Mouse (Mus musculus): ENCODE data around the gene Ccr4.

The Ccr4 gene

DNA sequence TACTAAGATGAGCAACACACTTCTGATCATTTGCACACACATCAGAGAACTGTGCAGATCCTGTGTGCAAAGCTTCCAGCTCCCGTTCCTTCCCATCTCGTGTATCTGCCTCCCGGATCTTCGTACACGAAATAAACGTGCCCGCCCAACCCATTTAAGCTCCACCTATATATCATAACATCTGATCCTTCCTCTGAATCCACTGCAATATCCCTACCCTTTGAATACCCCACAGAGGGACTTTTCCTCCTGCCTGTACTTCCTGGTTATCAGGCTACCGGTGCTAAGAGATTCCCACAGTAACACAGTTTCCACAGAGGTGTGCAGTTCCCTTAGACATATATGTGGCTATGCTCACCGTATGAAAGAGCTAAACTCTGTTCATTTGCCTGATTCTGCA, at the start of gene Ccr4:
Ccr4 (minus strand) TSS at position 101 of the 400 bp plus-strand sequence.
- no peak for DNase-seq (ENCODE audit: low read depth)

DNA sequence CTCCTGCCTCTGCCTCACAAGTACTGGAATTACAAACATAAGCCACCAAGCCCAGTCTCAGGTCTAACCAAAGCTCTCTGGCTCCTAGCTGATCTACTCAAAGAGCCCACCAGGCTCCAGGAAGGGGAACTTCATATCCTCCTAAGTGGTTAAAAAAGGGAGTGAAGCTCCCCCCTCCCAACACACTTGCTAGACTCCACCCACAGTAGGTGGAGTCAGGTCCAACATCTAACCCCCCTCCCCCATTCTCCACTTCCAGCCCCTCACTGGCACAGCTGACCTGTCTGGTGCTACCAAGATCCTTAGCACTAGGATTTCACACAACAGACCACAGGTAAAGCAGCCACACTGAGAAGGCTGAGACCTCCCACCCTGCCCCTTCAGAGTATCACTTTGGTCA, 49.1 kb upstream of the Ccr4 start:
- no peak for DNase-seq (ENCODE audit: low read depth)

DNA sequence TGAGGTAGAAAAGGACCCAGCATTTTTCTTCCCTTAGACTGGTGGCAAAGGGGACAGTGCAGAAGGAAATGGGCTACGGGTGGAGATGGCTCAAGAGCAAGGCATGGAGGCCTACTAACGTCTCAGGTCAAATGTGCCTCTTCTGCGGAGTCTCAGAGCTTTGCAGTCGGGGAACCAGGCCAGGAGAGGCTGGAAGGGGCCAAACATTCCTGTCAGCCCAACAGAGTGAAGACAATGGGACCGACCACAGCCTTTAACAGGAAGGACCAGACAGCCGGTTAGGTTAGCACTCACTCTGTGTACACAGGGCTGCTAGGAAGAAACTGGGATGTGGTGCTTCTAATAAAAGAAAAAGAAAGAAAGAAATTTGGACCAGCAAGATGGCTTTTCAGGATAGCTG, 45.3 kb upstream of the Ccr4 start:
- DNase-seq (ENCODE audit: low read depth) = no peak

DNA sequence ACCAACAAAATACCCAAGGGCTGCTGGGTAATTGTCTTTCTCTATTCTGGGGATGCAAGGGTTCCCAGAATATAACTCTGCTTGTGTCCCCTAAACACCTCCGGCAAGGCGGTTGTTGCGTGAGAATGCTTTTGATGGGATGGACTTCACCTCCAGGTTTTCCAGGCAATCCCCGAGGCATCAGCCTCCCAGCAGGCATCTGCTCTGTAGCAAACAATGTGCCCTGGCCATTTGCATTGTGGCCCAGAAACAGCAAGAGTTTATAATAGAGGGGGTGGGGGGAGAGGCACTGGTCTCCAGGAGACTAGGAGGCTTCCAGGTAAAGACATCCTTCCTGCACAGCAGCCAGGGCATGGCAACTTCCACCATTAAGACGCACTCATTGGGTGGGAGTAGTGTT, 44.4 kb upstream of the Ccr4 start:
- no peak for DNase-seq (ENCODE audit: low read depth)

DNA sequence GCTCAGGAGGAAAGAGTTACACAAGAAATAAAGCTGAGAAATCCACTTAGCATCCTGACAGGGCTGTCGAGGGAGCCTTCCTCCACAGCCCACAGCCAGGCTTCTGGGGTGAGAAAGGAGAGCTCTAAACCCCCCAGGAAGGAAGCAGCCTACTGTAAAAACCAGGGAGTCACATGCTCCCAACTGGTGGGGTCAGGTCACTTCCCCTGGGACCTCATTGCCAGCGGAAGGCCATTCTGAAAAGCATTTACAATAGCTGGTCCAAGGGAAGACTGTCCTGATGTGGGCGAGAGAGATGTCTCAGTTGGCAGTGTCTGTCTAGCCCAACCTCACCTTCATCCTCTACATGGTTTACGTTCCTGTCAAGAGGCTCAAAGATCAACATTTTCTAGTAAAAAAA, 43.8 kb upstream of the Ccr4 start:
- no peak for DNase-seq (ENCODE audit: low read depth)

DNA sequence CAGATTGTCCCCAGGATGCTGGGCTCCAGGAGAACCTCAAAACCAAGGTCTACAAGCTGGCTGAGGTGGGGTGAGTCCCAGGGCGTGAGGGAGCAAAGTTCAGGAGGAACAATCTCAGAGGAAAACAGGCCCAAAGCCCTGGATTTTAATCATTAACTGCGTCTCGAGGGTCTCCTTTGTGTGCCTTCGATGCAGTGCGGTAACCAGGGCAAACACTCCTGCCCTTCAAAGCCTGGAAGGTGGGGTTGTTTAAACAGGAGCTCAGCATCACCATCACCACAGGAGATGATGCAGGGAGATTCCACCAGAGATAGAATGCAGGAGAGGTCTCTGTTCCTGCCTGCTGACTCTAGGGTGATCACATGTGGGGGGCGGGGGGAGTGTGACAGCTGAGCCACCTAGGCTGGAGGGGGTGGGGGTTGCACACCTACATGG, 42.9 kb upstream of the Ccr4 start:
- DNase-seq (ENCODE audit: low read depth) = no peak

DNA sequence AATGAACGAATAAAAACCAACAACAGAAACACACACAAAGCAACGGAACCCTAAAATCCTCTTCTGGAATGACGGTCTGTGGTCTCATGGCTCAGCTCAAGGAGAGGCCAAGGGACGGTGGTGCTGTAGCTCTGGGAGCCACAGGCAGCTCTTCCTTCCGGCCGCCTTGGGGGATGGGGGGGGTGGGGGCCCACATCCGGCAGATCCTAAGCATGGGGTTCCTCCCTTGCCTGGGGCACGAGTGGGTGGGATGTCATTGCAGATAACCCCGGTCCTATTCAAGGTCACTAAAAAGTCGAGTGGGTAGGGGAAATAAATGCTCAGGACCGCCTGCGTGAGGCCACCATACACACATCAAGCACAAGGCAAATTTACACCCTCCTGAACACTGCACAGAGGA, 42.0 kb upstream of the Ccr4 start:
- DNase-seq (ENCODE audit: low read depth) = no peak

DNA sequence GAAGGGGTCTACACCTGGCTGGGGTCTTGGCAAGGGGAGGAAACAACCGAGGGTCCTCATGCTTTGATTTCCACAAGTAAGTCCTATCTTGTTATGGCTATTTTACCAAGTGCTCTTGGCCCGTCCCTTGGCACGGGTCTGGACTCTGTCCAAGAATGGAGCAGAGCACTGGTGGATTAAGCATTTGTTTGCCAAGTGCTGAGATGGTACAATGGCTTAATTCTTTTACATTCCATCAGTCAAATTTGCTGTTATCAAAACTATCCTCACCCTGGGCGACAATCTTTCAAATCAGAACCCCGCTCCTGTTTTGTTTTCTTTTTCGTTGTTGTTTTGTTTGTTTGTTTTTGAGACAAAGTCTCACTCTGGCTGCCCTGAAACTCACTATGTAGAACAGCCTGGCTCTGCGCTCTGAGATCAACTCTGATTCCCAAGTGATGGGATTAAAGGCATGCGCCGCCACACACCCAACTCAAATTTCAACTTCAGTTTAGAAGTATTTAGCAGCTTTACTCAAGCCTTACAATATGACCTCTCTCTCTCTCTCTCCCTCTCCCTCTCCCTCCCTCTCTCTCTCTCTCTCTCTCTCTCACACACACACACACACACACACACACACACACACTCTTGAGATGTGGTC, 40.2 kb upstream of the Ccr4 start:
- no peak for DNase-seq (ENCODE audit: low read depth)

DNA sequence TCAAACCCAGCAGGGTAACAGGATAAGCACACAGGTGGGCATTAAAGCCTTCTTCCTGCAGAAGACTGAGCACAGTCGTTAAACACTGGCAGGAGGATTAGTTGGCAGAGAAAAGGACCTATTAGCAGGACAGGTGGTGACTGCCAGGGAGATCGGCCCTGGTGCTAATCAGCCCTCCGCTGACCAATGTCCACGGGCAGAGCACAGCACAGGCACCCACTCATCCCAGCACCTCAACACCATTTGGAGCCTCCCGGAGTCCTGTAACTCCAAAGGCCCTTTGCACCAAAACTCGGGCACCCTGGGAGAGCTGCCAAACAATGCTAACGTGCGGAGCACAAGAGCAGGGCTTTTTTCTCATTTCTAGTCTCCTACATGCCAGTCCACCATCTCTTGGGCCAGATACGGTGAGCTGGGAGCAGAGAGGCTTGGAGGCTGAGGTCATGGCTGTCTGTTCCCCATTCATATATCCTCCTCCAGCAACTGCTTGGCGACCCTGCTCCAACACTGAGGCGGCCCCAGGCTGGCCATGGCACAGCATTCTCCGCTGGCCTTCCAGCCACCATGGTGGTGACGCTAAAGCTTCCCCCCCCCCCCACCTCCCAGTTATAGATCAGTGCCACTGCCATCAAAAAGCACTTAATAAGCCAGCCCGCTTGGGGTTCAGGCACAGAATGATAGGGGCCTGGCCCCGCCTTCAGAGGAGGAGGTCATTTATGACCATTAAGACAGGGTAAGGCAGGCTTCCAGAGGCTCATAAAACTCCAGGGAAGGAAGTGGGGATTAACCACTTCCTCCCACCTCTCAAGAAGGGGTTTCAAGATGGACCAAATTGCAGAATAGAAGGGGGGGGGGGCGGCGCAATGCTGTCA, 39.4 kb upstream of the Ccr4 start:
- DNase-seq (ENCODE audit: low read depth) = no peak

DNA sequence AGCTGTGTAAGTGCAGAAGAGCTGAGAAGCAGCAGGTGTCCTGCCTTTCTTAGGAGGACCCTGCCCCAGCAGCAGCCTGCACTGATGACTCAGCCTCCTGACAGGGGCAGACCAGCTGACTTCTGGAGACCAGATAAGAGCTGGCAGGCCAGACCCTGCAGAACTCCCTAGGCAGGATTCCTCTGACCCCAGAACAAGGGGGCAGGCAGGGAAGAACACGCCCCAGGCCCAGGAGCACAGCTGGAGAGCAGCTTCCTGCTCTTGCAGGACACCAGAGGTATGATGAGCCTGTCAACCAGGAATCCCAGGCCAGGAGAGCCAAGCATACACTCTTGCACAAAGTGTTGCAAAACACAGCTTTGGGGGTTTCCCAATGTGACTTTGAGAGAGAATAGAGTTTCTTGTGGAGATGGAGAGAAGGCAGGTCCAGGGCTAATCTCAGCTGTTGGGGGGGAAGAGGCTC, 36.6 kb upstream of the Ccr4 start:
- peak; percentile 32 for DNase-seq (ENCODE audit: low read depth)

DNA sequence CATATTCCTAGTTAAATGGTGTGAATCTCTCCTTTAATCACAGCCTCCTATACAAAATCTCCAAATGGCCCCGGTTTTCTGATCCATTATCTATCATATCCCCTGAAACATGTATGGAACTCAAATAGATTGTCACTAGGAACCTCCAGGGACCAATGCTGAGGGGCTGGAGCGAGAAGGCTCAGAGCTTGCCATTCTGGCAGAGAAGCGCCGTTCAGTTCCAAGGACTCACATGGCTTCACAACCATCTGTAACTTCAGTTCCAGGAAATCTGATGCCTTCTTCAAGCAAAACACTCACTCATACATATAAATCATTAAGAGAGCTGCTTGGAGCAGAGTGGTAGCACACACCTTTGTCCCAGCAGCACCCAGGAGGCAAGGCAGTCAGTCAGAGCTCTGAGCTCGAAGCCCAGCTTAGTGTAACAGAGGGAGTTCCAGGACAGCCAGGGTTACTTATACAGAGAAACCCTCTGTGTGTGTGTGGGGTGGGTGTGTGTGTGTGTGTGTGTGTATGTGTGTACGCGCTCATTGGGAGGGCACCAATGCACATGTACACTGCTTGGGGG, 34.4 kb upstream of the Ccr4 start:
- no peak for DNase-seq (ENCODE audit: low read depth)

DNA sequence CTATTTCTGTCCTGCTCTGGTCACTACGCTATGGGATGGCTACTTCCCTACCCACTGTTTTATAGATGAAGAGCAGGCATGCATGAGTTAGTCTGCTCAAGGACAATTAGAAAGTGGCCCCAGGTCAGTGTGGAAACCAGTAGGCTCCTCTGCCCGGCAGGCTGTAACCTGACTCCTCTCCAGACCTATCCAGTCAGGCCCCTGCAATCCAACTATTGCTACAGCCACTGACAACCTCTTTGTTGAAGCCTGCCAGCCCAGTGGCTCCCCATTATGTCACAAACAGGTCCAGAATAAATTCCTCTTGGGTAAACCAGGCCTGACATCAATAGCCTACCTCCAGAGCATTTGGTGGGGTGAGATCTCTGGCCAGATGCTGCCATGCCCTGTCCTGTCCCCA, 31.9 kb upstream of the Ccr4 start:
- peak; percentile 51 for DNase-seq (ENCODE audit: low read depth)

DNA sequence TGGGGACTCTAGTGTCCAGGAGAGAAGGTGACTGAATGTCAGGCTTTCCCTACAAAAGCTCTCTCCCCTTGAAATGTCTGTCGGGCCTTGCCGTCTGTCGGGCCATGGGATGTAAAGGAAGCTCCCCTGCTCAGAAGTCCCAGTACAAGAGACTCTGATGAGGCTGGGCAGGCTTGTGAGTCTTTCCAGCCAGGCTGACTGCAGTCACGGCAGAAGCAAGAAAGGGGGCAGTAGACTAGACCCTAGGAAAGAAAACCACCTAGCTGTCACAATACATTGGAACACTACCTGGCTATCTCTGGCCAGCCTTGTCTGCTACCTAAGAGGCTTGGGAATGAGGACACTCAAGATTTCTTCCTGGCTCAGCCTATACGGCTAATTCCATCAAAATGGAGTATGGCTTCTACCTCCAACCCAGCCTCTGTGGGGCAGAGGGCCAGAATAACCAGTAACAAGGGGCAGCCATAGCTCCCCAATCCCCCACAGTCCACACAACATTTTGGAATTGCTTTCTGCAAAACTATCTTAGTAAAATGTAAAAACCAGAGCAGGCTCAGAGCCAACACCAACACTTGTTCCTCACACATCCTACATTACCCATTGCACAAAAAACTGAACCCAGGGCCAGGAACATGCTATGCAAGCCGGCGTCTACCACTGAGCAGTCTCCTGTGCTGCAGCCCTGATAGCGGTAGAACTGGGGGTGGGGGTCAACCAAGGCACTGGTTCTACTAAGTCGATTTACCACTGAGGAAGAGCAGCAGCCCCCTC, 30.2 kb upstream of the Ccr4 start:
- no peak for DNase-seq (ENCODE audit: low read depth)

DNA sequence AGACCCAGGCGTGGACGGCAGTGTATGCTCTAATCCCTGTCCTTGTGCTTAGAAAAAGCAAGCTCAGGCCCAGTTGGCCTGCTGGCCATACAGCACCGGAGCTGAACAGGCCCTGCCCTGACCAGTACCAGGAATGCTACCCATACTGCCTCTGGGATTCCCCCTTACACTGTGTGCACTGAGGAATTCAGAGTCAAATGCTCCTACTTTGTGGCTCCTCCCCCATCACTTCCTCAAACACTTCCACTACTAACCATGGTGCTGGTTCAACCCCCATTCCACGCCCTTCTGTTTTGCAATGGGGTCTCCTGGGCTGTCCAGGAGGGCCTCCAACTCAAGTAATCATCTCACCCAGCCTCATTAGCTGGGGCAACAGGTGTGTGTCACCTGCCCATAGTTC, 29.1 kb upstream of the Ccr4 start:
- DNase-seq (ENCODE audit: low read depth) = no peak

DNA sequence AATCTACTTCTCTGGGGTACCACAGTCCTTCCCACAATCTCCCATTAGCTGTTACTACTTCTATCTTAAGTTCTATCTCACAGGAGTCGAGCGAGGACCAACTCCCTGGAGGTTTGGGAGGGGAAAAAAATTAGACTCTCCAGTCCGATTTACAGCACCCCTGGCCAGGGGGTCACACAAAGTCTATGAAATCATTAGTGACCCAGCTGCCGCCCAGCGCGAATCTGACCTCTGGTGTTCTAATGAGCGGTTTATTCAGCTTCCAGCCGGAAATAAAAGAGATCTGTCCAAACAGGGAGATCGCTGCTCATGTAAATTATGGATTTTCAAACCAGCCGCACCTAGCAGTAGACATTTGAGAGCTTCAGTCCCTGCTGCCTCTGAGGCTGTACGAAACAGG, 26.6 kb upstream of the Ccr4 start:
- no peak for DNase-seq (ENCODE audit: low read depth)

DNA sequence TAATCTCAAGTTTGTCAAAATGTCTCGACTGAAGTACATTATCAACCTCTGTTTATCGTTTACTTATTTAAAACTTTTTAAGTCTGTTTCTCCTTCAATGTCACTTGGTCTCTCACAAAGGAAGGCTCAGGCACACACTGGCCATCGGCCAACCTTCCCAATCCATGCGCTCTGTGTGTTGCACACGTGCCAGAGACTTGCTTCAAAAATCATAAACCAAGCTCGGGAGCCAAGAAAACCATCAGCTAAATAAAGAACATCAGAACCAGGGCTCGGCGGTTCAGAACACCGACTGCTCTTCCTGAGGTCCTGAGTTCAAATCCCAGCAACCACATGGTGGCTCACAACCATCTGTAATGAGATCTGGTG, 23.9 kb upstream of the Ccr4 start:
- DNase-seq (ENCODE audit: low read depth) = no peak

DNA sequence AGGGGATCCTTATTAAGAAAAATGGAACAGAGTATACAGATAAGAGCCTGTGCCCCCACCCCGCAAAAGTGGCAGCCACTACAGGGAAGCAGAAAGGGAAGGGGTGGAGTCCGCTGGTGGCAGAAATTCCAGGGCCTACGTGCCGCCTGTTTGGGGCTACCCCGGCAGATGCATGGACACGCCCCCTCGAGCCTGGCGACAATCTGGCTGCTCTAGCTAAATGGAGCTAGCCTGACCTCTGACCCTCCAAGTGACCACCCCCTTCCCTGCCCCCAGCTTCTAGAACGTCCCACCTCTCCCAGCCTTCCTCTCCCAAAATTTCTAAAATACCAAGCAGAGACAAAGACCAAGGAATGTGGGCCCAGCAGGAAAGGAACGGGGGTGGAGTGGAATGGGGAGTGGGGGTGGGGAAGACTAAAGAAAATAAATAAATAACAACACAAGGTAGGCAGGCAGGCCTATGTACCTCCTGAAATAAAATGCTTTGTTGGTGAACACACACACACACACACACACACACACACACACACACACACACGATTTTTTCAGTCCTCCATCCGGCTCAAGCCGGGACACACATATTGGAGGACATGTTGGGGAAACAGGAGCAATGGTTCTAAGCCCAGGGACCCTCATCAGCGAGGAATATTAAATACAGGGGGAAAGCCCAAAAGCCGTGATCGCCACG, 23.4 kb upstream of the Ccr4 start:
- no peak for DNase-seq (ENCODE audit: low read depth)

DNA sequence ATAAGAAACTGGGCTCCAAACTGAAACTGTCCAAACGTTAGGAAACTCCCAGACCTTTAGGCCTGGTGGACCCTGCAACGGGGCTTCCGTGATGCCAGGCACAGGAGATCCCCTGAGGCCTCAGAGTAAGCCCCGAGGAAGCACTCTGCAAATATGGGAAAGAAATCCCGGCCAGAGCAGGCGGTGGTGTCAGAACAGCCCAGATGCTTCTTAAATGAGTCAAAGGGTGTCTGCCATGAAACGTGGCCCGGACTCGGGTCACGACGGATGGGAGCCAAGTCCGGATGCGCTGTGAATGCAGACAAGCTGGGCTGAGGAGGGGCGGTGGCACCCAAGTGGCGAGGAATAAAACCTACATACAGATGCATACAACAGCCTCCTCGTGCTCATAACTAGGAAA, 22.4 kb upstream of the Ccr4 start:
- DNase-seq (ENCODE audit: low read depth) = peak; percentile 31

DNA sequence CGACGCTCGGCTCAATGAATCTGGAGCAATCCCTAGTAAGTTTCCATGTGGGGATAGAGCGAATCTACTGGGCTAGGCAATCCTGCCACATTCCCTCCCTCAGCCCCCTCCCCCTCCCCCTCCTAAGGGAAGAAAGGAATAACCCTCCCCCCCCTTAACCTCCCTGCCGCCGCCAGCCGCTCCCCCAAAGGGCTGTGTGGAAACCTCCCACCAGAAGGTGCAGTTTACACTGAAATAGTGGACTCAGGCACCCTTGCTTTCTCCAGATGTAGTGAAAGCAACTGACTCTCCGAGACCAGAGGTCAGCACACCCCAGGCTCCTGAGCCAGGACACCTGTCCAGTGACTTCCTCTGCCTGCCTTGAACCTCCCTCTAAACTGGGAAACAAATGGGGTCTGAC, 21.9 kb upstream of the Ccr4 start:
- no peak for DNase-seq (ENCODE audit: low read depth)

DNA sequence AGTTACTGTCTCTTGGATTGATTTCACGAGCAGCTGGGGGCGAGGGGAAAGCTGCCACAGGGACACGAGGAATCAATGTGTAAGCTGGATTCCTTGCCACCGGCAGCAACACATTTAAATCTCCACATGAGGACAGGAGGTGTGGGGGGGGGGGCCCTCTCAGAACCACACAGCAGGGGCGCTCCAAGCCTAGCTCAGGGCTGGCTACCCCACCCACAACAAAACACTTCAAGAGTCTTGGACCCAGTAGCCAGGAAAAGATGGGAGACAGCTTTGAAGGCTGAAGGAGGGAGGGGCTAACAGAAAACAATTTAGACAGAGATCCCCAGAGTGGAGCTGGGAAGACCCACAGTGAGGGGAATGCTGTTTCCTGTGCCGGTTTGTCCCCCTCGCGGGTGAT, 21.2 kb upstream of the Ccr4 start:
- no peak for DNase-seq (ENCODE audit: low read depth)

DNA sequence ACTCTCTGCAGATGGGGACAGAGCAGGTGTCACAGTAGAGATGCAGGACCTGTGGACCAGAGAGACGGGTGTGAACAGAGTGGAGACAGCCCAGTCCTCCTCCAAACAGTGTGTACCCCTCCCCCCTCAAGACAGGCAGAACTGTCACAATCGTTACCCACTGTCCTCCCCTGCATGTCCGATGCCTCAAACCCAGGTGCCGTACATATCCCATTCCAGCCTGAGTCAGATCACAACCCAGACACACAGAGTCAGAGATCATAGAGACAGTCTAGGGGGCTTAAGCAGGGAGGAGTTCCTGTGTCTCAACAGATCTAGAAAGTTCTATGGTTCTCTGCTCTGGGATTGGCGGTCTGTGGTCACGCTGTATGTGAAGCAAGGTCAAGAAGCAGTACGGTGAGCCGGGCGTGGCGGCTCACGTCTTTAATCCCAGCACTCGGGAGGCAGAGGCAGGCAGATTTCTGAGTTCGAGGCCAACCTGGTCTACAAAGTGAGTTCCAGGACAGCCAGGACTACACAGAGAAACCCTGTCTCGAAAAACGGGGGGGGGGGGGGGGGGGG, 20.4 kb upstream of the Ccr4 start:
- no peak for DNase-seq (ENCODE audit: low read depth)

DNA sequence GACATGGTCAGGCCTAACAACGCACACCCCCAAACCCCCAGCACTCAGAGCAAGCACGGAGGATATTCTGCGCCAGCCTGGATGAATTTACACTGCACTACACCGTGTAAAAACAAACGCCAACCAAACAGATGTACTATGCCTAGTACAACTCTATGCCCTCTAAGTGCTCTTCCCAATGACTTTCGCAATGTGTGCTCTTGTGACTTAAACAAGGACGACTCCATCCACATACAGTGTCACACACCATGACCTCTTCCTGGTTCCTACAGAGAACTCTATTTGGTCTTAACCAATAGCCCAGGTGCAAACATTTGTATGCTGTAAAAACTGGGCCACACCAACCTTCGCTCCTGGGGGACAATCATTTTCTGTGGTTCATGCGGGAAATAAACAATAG, 17.8 kb upstream of the Ccr4 start:
- no peak for DNase-seq (ENCODE audit: low read depth)
